Mouse (Mus musculus): ENCODE data around the gene Pus7.

Pus7 gene

GRCm38 (mm10) chr5:23782931-23783877, at the start of gene Pus7:
Gene Pus7 (minus strand): TSS chr5:23783711.
- CTCF ChIA-PET: interaction anchor here (0.6 kb wide), 1 partner anchor 247 kb away, joined by 3 read pairs; no protein-coding TSS in a partner anchor

GRCm38 (mm10) chr5:23830897-23831752, 47.6 kb upstream of the Pus7 start:
- CTCF ChIA-PET: no interaction called here

- CTCF ChIA-PET: interaction anchor here (0.6 to 0.7 kb wide), 2 partner anchors 107 to 452 kb away, joined by 3 to 7 read pairs; no protein-coding TSS in a partner anchor
Measured at GRCm38 (mm10) chr5:23826321-23827004, 43.0 kb upstream of the Pus7 start.

GRCm38 (mm10) chr5:23824171-23824733, 40.7 kb upstream of the Pus7 start:
- CTCF ChIA-PET: no interaction called here

GRCm38 (mm10) chr5:23822306-23822705, 38.8 kb upstream of the Pus7 start:
- CTCF ChIA-PET: no interaction called here

GRCm38 (mm10) chr5:23816681-23817080, 33.2 kb upstream of the Pus7 start:
- CTCF ChIA-PET: no interaction called here

- CTCF ChIA-PET: no interaction called here
Measured at GRCm38 (mm10) chr5:23814841-23815240, 31.3 kb upstream of the Pus7 start.

GRCm38 (mm10) chr5:23792726-23793125, 9.2 kb upstream of the Pus7 start:
- CTCF ChIA-PET: no interaction called here

GRCm38 (mm10) chr5:23789078-23789612, 5.6 kb upstream of the Pus7 start:
- CTCF ChIA-PET: interaction anchor here (0.6 to 0.7 kb wide), 2 partner anchors 32 to 545 kb away, joined by 5 to 6 read pairs; no protein-coding TSS in a partner anchor

GRCm38 (mm10) chr5:23788390-23788830, 4.9 kb upstream of the Pus7 start:
- CTCF ChIA-PET: no interaction called here

- CTCF ChIA-PET: no interaction called here
Measured at GRCm38 (mm10) chr5:23787536-23788389, 4.3 kb upstream of the Pus7 start, which contains the start of gene Rint1. Gene Rint1 (plus strand): TSS chr5:23787711.

GRCm38 (mm10) chr5:23782051-23782810, 1.3 kb downstream of the Pus7 start:
- CTCF ChIA-PET: interaction anchor here (0.7 kb wide), 1 partner anchor 477 kb away, joined by 4 read pairs; no protein-coding TSS in a partner anchor

GRCm38 (mm10) chr5:23781172-23781571, 2.3 kb downstream of the Pus7 start:
- CTCF ChIA-PET: interaction anchor here (0.6 kb wide), 1 partner anchor 214 kb away, joined by 5 read pairs; no protein-coding TSS in a partner anchor

- CTCF ChIA-PET: no interaction called here
Measured at GRCm38 (mm10) chr5:23780516-23780915, 3.0 kb downstream of the Pus7 start.

- CTCF ChIA-PET: no interaction called here
Measured at GRCm38 (mm10) chr5:23774186-23774585, 9.3 kb downstream of the Pus7 start.

- CTCF ChIA-PET: no interaction called here
Measured at GRCm38 (mm10) chr5:23771105-23771504, 12.4 kb downstream of the Pus7 start.

- CTCF ChIA-PET: no interaction called here
Measured at GRCm38 (mm10) chr5:23764557-23764956, 19.0 kb downstream of the Pus7 start.

- CTCF ChIA-PET: no interaction called here
Measured at GRCm38 (mm10) chr5:23762531-23762930, 21.0 kb downstream of the Pus7 start.

- CTCF ChIA-PET: no interaction called here
Measured at GRCm38 (mm10) chr5:23758633-23759032, 24.9 kb downstream of the Pus7 start.
